ENCODE assay signal across 8 mouse cellular contexts in genomic region chr6:83107566-83108400, GRCm38 (mm10). TPM values are rescaled to one million over a fixed set of nuclear protein-coding genes. Genes with fewer than 3 reads are reported as not detected.
DNase-seq lines count a peak whose midpoint lies in the region; ATAC-seq and TF ChIP-seq lines count a peak whose summit lies in the region.

No protein-coding gene starts in this region.

- H3K4me3 ChIP-seq in ES-Bruce4 (ENCODE audit: low read depth, low read length), result 0 out of 2 replicates have a peak overlapping the region, but pooled peaks have one; percentile 11
- H3K4me3 ChIP-seq in embryonic facial prominence, embryonic 12.5 days, result peak overlapping the region; percentile 63; the same call in 1 of the 2 replicates
- peak overlapping the region in 1 of 2 experiments; percentile 63; a peak in 2 of 4 replicates for H3K4me3 ChIP-seq in heart, embryonic 14.5 days (ENCODE audit: control insufficient read depth in 1 of 2, insufficient read depth in 1 of 2, low read depth in 1 of 2, low read length in 2 of 2)
- peak overlapping the region; percentile 95 for H3K4me3 ChIP-seq in lung, embryonic 15.5 days

- peak overlapping the region; percentile 76 for H3K4me2 ChIP-seq in embryonic facial prominence, embryonic 12.5 days (replicated peaks)
- H3K4me2 ChIP-seq in heart, embryonic 14.5 days (ENCODE audit: low read length), result peak overlapping the region; percentile 80
- peak overlapping the region; percentile 88 for H3K4me2 ChIP-seq in lung, embryonic 15.5 days

- no peaks in the 10 kb centered on the region for H3K27me3 ChIP-seq in ES-Bruce4 (ENCODE audit: control insufficient read depth, insufficient read depth, low read length, poor library complexity, severe bottlenecking)
- peaks cover 7% of the 10 kb centered on the region; the same call in 1 of the 2 replicates for H3K27me3 ChIP-seq in embryonic facial prominence, embryonic 12.5 days
- H3K27me3 ChIP-seq in heart, embryonic 14.5 days (ENCODE audit: control insufficient read depth, insufficient read depth, low read length), result no peaks in the 10 kb centered on the region
- H3K27me3 ChIP-seq in lung, embryonic 15.5 days, result no peaks in the 10 kb centered on the region

- TF ChIP-seq POLR2A in ES-Bruce4 (IDR thresholded peaks at IDR 0.05; ENCODE audit: insufficient read depth, low read length), result no peak

- peak; percentile 94 for DNase-seq in adrenal gland, postnatal 14 days
- peak; percentile 89 for DNase-seq in kidney, postnatal 10 days
- DNase-seq in urinary bladder, postnatal 25 days (ENCODE audit: low spot score), result peak; percentile 70

- no peaks in the 10 kb centered on the region for H3K9me3 ChIP-seq in ES-Bruce4 (replicated peaks; ENCODE audit: control insufficient read depth, insufficient read depth, low read length, poor library complexity, severe bottlenecking)
- no peaks in the 10 kb centered on the region for H3K9me3 ChIP-seq in embryonic facial prominence, embryonic 12.5 days
- no peaks in the 10 kb centered on the region for H3K9me3 ChIP-seq in heart, embryonic 14.5 days (ENCODE audit: control insufficient read depth, low read length)
- no peaks in the 10 kb centered on the region for H3K9me3 ChIP-seq in lung, embryonic 15.5 days

- no peaks in the 10 kb centered on the region for H3K36me3 ChIP-seq in ES-Bruce4 (ENCODE audit: control insufficient read depth, insufficient read depth, low read length, poor library complexity, severe bottlenecking)
- H3K36me3 ChIP-seq in embryonic facial prominence, embryonic 12.5 days, result peaks cover 7% of the 10 kb centered on the region; the same call in 1 of the 2 replicates
- H3K36me3 ChIP-seq in heart, embryonic 14.5 days (ENCODE audit: control insufficient read depth, insufficient read depth, low read length), result peaks cover 29% of the 10 kb centered on the region
- 0 out of 2 replicates have a peak, but pooled peaks cover 15% of the 10 kb centered on the region for H3K36me3 ChIP-seq in lung, embryonic 15.5 days

- no peaks in the 10 kb centered on the region for H3K4me1 ChIP-seq in ES-Bruce4 (ENCODE audit: control insufficient read depth, insufficient read depth, low read length)
- H3K4me1 ChIP-seq in embryonic facial prominence, embryonic 12.5 days, result peaks cover 26% of the 10 kb centered on the region
- H3K4me1 ChIP-seq in heart, embryonic 14.5 days (ENCODE audit: control insufficient read depth in 2 of 2, insufficient read depth in 2 of 2, low read length in 2 of 2), result peaks cover 13 to 32% of the 10 kb centered on the region in 2 experiments
- H3K4me1 ChIP-seq in lung, embryonic 15.5 days, result peaks cover 28% of the 10 kb centered on the region

- no peak for ATAC-seq in embryonic facial prominence, embryonic 12.5 days (ENCODE audit: insufficient number of reproducible peaks, insufficient read depth, low FRiP score, low TSS enrichment)
- no peak for ATAC-seq in heart, embryonic 14.5 days (ENCODE audit: insufficient number of reproducible peaks, insufficient read depth, low FRiP score, low read depth)
- ATAC-seq in lung, embryonic 15.5 days (ENCODE audit: borderline replicate concordance, extremely low read depth, low FRiP score, low TSS enrichment), result no peak
- ATAC-seq in neutrophil, adult 5-6 weeks (ENCODE audit: extremely low read depth, insufficient number of reproducible peaks, low FRiP score, poor library complexity, severe bottlenecking), result peak; percentile 80

- peak overlapping the region; percentile 68 for H3K9ac ChIP-seq in ES-Bruce4 (ENCODE audit: low read depth, poor library complexity, severe bottlenecking)
- H3K9ac ChIP-seq in embryonic facial prominence, embryonic 12.5 days, result peak overlapping the region; percentile 71; the same call in 1 of the 2 replicates
- peak overlapping the region; percentile 81 for H3K9ac ChIP-seq in heart, embryonic 14.5 days (ENCODE audit: low read length)
- H3K9ac ChIP-seq in lung, embryonic 15.5 days, result 0 out of 2 replicates have a peak overlapping the region, but pooled peaks have one; percentile 88

- TF ChIP-seq EP300 in ES-Bruce4 (IDR thresholded peaks at IDR 0.05; ENCODE audit: insufficient read depth, low read depth, low read length), result no peak

- H3K27ac ChIP-seq in ES-Bruce4 (ENCODE audit: insufficient read depth, low read length), result no peak overlapping the region
- peak overlapping the region; percentile 67; the same call in 1 of the 2 replicates for H3K27ac ChIP-seq in embryonic facial prominence, embryonic 12.5 days
- H3K27ac ChIP-seq in heart, embryonic 14.5 days (replicated peaks in 1 of 2; ENCODE audit: control insufficient read depth in 1 of 2, insufficient read depth in 1 of 2, low read depth in 2 of 2, low read length in 2 of 2), result no peak overlapping the region
- no peak overlapping the region for H3K27ac ChIP-seq in lung, embryonic 15.5 days

- WGBS in embryonic facial prominence, embryonic 12.5 days, result 33% methylated on average over 13 of the region's 13 CpGs
- WGBS in heart, embryonic 14.5 days, result 39% methylated on average over 13 of the region's 13 CpGs
- WGBS in lung, embryonic 15.5 days, result 36% methylated on average over 13 of the region's 13 CpGs

- TF ChIP-seq CTCF in ES-Bruce4 (IDR thresholded peaks at IDR 0.05; ENCODE audit: low read depth, low read length), result peak; percentile 95

RNA-seq across cellular contexts. Expression of gene Mrpl53, which starts 1.1 kb away (rescaled TPM):
- 29.5 and 36.4 TPM in 2 replicates for polyA plus RNA-seq in ES-Bruce4 (2011; ENCODE audit: insufficient read depth, insufficient read length, low read depth, missing spikeins)
- 114 and 119 TPM in 2 replicates for total RNA-seq in adrenal gland, postnatal 14 days (2021)
- 132 and 139 TPM in 2 replicates for polyA plus RNA-seq in embryonic facial prominence, embryonic 12.5 days (2016; fragmentation: Nextera tagmentation; extraction: Ambion mirVana)
- polyA plus RNA-seq in heart, embryonic 14.5 days (2014; fragmentation: Nextera tagmentation; extraction: Ambion mirVana), result 179 and 180 TPM in 2 replicates
- 128 and 145 TPM in 2 replicates for polyA plus RNA-seq in lung, embryonic 15.5 days (2015; fragmentation: Nextera tagmentation; extraction: Ambion mirVana)
- total RNA-seq in neutrophil, adult 5-6 weeks (2017), result 8.8 and 20.5 TPM in 2 replicates

RNA-seq across cellular contexts. Expression of gene Gm42688, which starts 6.4 kb away (rescaled TPM):
- 0.45 and 1.2 TPM in 2 replicates for polyA plus RNA-seq in ES-Bruce4 (2011; ENCODE audit: insufficient read depth, insufficient read length, low read depth, missing spikeins)
- total RNA-seq in adrenal gland, postnatal 14 days (2021), result 4.1 and 5.3 TPM in 2 replicates
- 3.5 and 4.2 TPM in 2 replicates for polyA plus RNA-seq in embryonic facial prominence, embryonic 12.5 days (2016; fragmentation: Nextera tagmentation; extraction: Ambion mirVana)
- 1.3 and 1.5 TPM in 2 replicates for polyA plus RNA-seq in heart, embryonic 14.5 days (2014; fragmentation: Nextera tagmentation; extraction: Ambion mirVana)
- polyA plus RNA-seq in lung, embryonic 15.5 days (2015; fragmentation: Nextera tagmentation; extraction: Ambion mirVana), result 3.4 TPM in 2 replicates
- total RNA-seq in neutrophil, adult 5-6 weeks (2017), result 6.6 and 7.6 TPM in 2 replicates

RNA-seq across cellular contexts. Expression of gene Ccdc142, which starts 6.4 kb away (rescaled TPM):
- polyA plus RNA-seq in ES-Bruce4 (2011; ENCODE audit: insufficient read depth, insufficient read length, low read depth, missing spikeins), result not detected in 2 replicates
- total RNA-seq in adrenal gland, postnatal 14 days (2021), result 3.1 and 6.0 TPM in 2 replicates
- 2.9 and 4.1 TPM in 2 replicates for polyA plus RNA-seq in embryonic facial prominence, embryonic 12.5 days (2016; fragmentation: Nextera tagmentation; extraction: Ambion mirVana)
- polyA plus RNA-seq in heart, embryonic 14.5 days (2014; fragmentation: Nextera tagmentation; extraction: Ambion mirVana), result 1.6 and 2.2 TPM in 2 replicates
- 2.1 and 3.2 TPM in 2 replicates for polyA plus RNA-seq in lung, embryonic 15.5 days (2015; fragmentation: Nextera tagmentation; extraction: Ambion mirVana)
- total RNA-seq in neutrophil, adult 5-6 weeks (2017), result 8.6 and 11.9 TPM in 2 replicates

RNA-seq across cellular contexts. Expression of gene Mogs, which starts 7.5 kb away (rescaled TPM):
- 23.3 and 25.4 TPM in 2 replicates for polyA plus RNA-seq in ES-Bruce4 (2011; ENCODE audit: insufficient read depth, insufficient read length, low read depth, missing spikeins)
- 51.1 and 56.5 TPM in 2 replicates for total RNA-seq in adrenal gland, postnatal 14 days (2021)
- polyA plus RNA-seq in embryonic facial prominence, embryonic 12.5 days (2016; fragmentation: Nextera tagmentation; extraction: Ambion mirVana), result 54.9 and 55.2 TPM in 2 replicates
- polyA plus RNA-seq in heart, embryonic 14.5 days (2014; fragmentation: Nextera tagmentation; extraction: Ambion mirVana), result 17.8 and 21.6 TPM in 2 replicates
- 54.5 and 54.8 TPM in 2 replicates for polyA plus RNA-seq in lung, embryonic 15.5 days (2015; fragmentation: Nextera tagmentation; extraction: Ambion mirVana)
- total RNA-seq in neutrophil, adult 5-6 weeks (2017), result 36.2 and 36.5 TPM in 2 replicates

RNA-seq across cellular contexts. Expression of gene Wbp1, which starts 13.6 kb away (rescaled TPM):
- 26.7 and 32.4 TPM in 2 replicates for polyA plus RNA-seq in ES-Bruce4 (2011; ENCODE audit: insufficient read depth, insufficient read length, low read depth, missing spikeins)
- total RNA-seq in adrenal gland, postnatal 14 days (2021), result 64.5 and 69.3 TPM in 2 replicates
- polyA plus RNA-seq in embryonic facial prominence, embryonic 12.5 days (2016; fragmentation: Nextera tagmentation; extraction: Ambion mirVana), result 193 and 204 TPM in 2 replicates
- polyA plus RNA-seq in heart, embryonic 14.5 days (2014; fragmentation: Nextera tagmentation; extraction: Ambion mirVana), result 76.0 and 94.5 TPM in 2 replicates
- polyA plus RNA-seq in lung, embryonic 15.5 days (2015; fragmentation: Nextera tagmentation; extraction: Ambion mirVana), result 119 and 120 TPM in 2 replicates
- total RNA-seq in neutrophil, adult 5-6 weeks (2017), result 79.6 and 83.8 TPM in 2 replicates
